Mouse (Mus musculus): ENCODE measurements around the gene Stra6. TPM values are rescaled to one million over a fixed set of nuclear protein-coding genes. Genes with fewer than 3 reads are reported as not detected.
A peak's percentile ranks its signal among the peaks of the same experiment; 100 is the strongest.

Stra6 gene
- total RNA-seq, 1 experiment from 2014 or later = 1.6 TPM

- DNase-seq = no peak
These were observed 70.6 kb downstream of the Stra6 start for GRCm38 (mm10) chr9:58133893-58134884.

DNA sequence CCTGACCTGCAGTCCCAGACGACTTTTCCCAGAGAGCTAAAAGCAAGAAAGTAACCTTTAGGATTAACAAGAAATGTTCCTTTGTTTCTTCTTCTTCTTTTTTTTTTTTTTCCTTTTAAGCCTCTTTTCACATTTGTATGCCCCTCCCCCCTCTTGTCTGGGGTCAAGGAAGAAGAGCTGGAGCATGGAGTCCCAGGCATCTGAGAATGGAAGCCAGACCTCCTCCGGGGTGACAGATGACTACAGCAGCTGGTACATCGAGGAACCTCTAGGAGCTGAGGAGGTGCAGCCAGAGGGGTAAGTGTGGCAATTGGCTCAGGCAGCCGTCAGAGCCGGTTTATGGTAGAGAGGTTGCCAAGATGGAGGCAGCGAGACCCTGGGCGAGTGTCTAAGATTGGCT lies 71.3 kb downstream of the Stra6 start:
- no peak for DNase-seq

- no peak for DNase-seq
These were observed 72.3 kb downstream of the Stra6 start for GRCm38 (mm10) chr9:58135921-58136321.

DNA sequence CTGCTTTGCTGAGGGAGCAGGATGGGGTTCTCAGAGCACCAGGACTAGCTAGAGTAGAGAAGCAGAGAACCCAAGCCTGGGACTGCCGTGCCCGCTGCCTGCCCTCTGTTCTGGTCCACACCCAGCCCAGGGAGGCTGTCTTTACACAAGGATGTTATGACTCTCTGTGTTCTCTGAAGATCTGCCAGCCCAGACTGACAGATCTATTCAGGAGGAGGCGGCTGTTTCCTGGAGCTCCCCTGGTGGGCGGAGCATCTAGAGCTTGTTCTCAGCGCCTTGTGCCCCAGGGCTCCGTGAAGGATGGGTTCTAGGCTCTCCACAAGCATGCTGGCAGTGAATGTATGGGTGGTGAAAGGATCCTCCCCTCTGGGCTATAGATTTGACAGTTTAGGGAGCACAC lies 76.4 kb downstream of the Stra6 start:
- DNase-seq = no peak

DNA sequence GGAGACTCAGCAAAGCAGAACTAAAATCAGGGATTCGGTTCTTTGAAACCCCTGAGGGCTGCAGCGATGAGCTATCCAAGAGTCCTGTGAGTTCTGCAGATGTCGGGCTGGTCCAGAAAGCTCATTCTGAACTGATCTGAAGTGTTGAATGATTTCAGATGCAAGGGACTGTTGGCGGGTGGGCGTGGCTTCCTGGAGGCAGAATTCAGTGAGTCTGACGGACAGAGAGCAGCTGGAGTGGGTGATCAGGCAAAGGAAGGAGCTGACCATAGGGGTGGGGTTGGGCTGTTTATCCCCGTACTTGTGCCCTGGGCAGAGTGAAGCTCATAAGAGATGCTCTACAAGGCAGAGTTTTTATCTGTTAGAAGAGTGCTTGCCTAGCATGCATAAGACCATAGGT lies 79.8 kb downstream of the Stra6 start:
- DNase-seq = no peak

GRCm38 (mm10) chr9:58144664-58145063 lies 81.1 kb downstream of the Stra6 start:
- no peak for DNase-seq

- no peak for DNase-seq
These were observed 81.8 kb downstream of the Stra6 start for GRCm38 (mm10) chr9:58145417-58145816.

- no peak for DNase-seq
These were observed 85.2 kb downstream of the Stra6 start for GRCm38 (mm10) chr9:58148806-58149205.

DNA sequence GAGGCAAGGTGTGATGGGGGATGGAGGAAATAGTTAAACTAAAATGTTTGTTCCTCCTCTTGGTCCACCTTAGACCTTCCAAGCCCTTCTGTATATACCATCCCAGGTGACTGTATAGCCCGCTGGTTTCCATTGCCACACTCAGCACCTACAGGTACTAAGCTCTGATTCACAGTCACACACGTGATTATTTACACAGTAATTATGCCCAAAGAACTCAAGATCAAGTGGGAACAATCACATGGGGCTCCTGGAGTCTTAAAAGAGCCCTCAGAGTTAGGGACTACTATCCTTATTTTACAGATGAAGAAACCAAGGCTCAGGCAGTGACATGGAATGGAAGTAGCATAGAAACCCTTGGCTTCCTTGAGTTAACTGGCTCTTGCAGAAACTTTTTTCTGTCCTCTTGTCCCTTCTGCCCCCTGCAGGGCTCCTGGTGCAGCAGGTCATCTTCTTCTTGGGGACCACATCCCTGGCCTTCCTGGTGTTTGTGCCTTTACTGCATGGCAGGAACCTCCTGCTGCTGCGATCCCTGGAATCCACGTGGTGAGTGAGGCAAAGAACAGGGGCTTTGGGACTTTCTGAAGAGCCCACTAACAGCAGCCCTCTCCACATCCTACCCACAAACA lies 87.3 kb downstream of the Stra6 start:
- DNase-seq = no peak

DNA sequence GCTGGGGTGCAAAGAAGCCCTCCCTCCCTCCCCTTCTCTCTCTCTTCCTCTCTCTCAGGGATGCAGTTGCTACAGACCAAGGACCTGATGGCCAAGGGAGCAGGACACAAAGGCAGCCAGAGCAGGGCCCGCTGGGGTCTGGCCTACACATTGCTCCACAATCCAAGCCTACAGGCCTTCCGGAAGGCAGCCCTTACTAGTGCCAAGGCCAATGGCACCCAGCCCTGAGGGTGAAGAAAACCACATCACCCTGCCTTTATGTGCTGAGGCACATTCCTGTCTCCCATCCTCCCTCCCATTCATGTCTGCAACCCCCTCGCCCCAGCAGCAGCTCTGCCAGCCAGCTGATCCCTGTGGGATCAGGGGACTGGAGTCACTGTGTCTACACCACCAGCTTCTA lies 89.5 kb downstream of the Stra6 start:
- DNase-seq = no peak

DNA sequence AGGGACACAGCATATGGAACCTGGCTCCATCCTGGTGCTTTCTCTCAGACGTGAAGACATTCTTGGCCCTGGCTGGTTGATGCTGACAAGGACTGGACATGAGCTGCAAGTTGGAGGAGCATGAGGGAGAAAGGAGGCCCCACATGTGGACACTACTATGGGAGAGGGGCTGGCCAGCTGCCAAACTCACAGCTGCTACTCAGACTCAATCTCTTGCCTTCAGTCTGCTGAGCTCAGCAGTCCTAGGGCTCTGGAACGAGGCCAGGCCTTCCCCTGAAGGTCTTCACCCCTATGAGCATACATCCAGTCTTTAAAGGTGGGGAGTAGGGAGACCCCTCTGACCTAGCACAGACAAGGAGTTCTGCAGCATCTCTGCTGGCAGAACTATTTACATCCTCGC lies 91.8 kb downstream of the Stra6 start:
- DNase-seq = peak; percentile 39

- DNase-seq = no peak
These were observed 93.4 kb downstream of the Stra6 start for GRCm38 (mm10) chr9:58156819-58157560.

GRCm38 (mm10) chr9:58157838-58158237 lies 94.2 kb downstream of the Stra6 start:
- DNase-seq = no peak

GRCm38 (mm10) chr9:58158541-58159311 lies 95.1 kb downstream of the Stra6 start:
- no peak for DNase-seq

GRCm38 (mm10) chr9:58159855-58160254 lies 96.3 kb downstream of the Stra6 start:
- no peak for DNase-seq

DNA sequence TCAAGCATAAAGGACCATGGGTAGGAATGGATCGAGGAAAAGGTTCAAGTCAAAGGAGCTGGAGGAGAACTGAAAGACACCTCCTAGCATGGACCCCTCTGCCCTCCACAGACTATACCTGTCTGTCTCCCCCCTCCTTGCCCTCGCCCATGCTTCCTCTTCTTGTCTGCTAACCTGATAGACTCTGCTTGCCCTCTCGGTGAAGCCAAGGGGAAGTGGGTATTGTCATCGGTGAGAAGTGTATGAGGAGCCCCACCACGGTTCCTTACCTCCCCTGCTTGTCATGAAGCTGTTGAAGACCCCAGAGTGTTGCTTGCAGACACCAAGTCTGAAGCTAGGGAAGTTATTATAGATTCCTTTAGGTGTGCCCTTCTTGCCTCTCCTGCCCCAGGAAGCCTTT lies 96.7 kb downstream of the Stra6 start:
- no peak for DNase-seq

DNA sequence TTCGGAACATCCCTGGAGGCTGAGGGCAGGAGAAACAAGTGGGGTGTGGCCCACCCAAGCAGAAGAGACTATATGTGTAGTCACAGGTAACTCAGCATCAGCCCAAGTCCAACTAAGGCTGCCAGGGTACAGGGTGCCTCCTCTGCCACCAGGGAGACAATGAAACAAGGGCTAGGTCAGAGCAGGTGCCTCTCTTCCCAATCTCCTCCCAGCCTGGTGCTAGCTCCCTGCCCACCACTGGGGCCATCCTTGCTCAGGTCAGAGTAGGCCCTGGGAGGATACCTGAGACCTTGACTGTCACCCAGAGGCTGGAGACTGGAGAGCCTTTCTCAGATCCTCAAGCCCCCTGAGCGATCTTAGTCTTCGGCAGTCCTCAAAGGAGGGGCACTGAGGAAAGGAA lies 98.6 kb downstream of the Stra6 start:
- no peak for DNase-seq

DNA sequence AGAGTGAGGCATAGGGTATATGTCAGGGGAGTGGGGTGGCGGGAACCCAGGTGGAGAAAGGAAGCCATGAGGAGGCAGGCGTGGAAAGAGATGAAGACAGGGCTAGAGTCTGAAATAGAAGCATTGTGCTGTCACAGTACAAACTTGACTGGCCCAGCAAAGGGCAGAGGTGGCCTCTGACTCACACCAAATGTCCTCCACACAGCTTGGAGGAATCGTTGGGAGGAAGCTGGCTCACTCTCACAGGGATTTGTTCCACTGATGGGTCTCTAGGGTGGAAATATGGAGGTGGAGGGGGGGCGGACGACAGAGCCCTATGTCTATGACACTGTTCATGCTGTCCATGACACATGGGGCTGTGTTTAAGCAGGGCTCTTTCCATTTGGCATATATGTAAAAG lies 99.6 kb downstream of the Stra6 start:
- DNase-seq = peak; percentile 42

DNA sequence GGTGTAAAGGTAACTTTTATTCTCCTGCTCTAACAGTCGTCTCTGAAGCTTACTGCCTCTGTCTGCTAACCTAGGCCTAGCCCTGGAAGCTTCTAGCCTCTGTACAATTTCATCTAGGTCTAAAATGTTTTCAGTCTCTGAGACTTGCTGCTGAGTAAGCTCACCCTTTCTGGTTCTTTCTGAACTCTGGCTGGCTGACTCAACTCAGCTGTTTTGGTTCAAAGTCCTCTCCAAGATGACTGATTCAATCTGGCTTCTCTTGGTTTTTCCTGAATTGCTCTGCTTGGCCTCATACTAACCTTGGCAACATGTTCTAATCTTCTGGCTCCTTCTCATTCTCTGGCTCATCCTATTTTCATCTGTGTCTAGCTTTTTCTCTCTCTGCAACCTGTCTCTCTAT lies 102.2 kb downstream of the Stra6 start:
- no peak for DNase-seq

- no peak for DNase-seq
These were observed 105.3 kb downstream of the Stra6 start for GRCm38 (mm10) chr9:58168880-58169279.

- no peak for DNase-seq
These were observed 105.8 kb downstream of the Stra6 start for GRCm38 (mm10) chr9:58169426-58169825.

DNA sequence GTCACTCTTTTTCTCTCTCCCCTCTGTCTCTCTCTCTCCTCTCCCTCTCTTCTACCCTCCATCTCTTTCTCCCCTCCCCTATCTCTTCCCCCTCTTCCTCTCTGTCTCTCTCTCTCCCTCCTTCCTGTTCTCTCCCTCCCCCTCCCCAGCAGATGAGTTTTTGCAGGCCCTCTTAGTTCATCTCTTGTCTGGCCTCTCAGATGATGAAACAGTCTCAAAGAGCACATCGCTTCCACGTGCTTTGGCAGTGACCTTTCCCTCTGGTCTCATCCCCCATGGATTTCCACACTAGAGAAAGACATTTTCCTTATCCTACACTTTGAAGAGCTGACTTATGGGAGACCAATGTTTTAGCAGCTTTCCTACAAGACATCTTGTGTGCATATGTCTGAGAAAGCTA lies 109.3 kb downstream of the Stra6 start:
- DNase-seq = no peak
